Mouse (Mus musculus) embryonic facial prominence, embryonic 12.5 days (tissue): ENCODE results near the gene Dhcr7. TPM values are rescaled to one million over a fixed set of nuclear protein-coding genes. Genes with fewer than 3 reads are reported as not detected.
A peak's percentile ranks its signal among the peaks of the same experiment; 100 is the strongest.

Experiments used
- ATAC-seq: fragments of 200-750 bp; cut with Nextera tagmentation; 2 replicates; pipeline ENCODE4 v1.8.0; 2017; ENCODE audit not compliant: insufficient number of reproducible peaks, insufficient read depth, low FRiP score, low TSS enrichment
- H3K27ac ChIP-seq: fragments of 300-500 bp; sonication (generic); 2 replicates; pipeline ENCODE4 v1.5.1; 2016; ENCODE audit warnings: mild to moderate bottlenecking
- H3K27me3 ChIP-seq: fragments of 300-500 bp; sonication (generic); 2 replicates; pipeline ENCODE4 v1.6.1; 2016; ENCODE audit warnings: mild to moderate bottlenecking, moderate library complexity
- H3K36me3 ChIP-seq: fragments of 300-500 bp; sonication (generic); 2 replicates; pipeline ENCODE4 v1.6.1; 2016; ENCODE audit warnings: mild to moderate bottlenecking
- H3K4me1 ChIP-seq: fragments of 300-500 bp; sonication (generic); 2 replicates; pipeline ENCODE4 v1.6.1; 2016
- H3K4me2 ChIP-seq: fragments of 300-500 bp; sonication (generic); replicated peaks from 2 replicates; pipeline ENCODE4 v1.6.1; 2016; ENCODE audit warnings: mild to moderate bottlenecking, moderate library complexity
- H3K4me3 ChIP-seq: fragments of 300-500 bp; sonication (generic); 2 replicates; pipeline ENCODE4 v1.5.1; 2016; ENCODE audit warnings: mild to moderate bottlenecking
- H3K9ac ChIP-seq: fragments of 300-500 bp; sonication (generic); 2 replicates; pipeline ENCODE4 v1.6.1; 2016; ENCODE audit warnings: mild to moderate bottlenecking, moderate library complexity
- H3K9me3 ChIP-seq: fragments of 300-500 bp; sonication (generic); 2 replicates; pipeline ENCODE4 v1.6.1; 2016; ENCODE audit warnings: mild to moderate bottlenecking, moderate library complexity
- WGBS: fragments of 180-500 bp; shearing (Covaris S2); methylation state at CpG from one replicate; pipeline ENCODE4 v1.1.7; 2016; 5-methylcytosine and 5-hydroxymethylcytosine counted together
- polyA plus RNA-seq: library from polyadenylated mRNA; unstranded; fragments of >200 nt; fragmentation: Nextera tagmentation; extraction: Ambion mirVana; gene quantifications from 2 replicates; pipeline ENCODE4 v1.2.1, GENCODE M21; 2016

Dhcr7 gene
- 43.6 and 45.0 TPM in 2 replicates for polyA plus RNA-seq

DNA sequence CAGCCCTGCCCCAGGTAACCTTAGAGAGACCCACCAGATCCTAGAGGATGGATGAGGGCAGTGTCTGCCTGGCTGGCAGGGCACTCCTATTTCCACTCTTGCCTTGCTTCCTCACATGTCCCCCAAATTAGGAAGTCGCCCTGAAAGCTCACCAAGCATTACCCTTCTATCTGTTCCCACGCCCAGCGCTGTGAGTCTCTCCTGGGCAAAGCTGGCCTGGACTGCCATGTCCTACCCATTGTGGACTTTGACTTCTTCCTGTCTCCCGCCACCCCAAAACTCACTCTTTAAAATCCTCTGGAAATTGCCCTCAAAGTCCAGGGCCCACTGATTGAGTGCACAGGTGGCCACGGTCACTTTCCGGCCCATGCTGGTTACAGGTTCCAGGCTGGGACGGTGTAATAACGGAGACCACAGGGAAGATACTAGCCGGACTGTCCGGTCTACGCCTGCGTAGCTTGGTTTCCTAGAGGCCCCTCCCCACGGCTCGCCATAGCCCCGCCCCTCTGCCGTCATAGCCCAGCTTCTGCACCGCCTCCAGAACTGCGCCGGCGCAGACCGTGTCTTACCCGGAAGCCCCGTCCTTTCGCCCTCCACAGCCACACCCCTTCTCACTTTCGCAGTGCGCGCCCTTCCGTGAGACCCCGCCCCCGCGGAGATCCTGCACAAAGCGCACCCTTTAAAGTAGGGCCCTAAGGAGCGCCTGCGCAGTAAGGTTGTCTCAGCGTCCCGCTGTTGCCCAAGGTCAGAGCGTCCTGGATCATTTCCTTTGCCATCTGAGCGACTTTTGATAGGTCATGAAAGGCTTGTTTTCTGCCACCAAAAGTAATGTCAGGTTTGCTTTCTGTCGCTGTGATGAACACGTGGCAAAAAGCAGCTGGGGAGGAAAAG lies at the start of gene Dhcr7, which contains the start of gene Nadsyn1:
Dhcr7 (plus strand) TSS at position 771 of the 891 bp plus-strand sequence.
Nadsyn1 (minus strand) TSS at position 475 of the 891 bp plus-strand sequence.
- Histone ChIP-seq H3K9ac (peak within 1 kb of the TSS; percentile 81), H3K4me3 (peak within 1 kb of the TSS; percentile 60), H3K36me3 (peaks cover 11% of the 10 kb centered on the region; the same call in 1 of the 2 replicates), H3K27me3 (no peaks in the 10 kb centered on the region), H3K4me2 (peak within 1 kb of the TSS; percentile 66), H3K4me1 (peaks cover 6% of the 10 kb centered on the region), H3K9me3 (no peaks in the 10 kb centered on the region), H3K27ac (peak within 1 kb of the TSS; percentile 31; the same call in 1 of the 2 replicates)
- ATAC-seq = peak; percentile 97
- WGBS = under 1% methylated on average over 40 of the region's 40 CpGs

DNA sequence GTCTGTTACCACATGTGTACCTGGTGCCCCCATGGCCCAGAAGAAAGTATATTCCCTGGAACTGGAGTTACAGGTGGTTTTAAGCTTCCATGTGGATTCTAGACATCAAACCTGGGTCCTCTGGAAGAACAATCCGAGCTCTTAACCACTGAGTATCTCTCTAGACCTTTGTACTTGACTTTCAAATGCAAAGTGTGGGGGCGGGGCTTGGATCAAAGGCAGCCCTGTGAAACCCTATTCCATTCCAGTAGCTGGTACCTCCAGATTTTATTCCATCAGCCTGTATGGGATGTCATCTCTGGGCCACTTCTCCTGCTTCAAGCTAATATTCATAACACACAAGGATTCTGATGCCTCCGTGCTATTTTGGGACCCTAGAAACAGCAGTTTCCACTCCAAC lies 46.8 kb upstream of the Dhcr7 start:
- Histone ChIP-seq H3K9me3 (no peaks in the 10 kb centered on the region), H3K36me3 (no peaks in the 10 kb centered on the region), H3K4me1 (no peaks in the 10 kb centered on the region), H3K9ac (no peak overlapping the region), H3K27ac (no peak overlapping the region), H3K4me2 (no peak overlapping the region), H3K27me3 (no peaks in the 10 kb centered on the region), H3K4me3 (no peak overlapping the region)
- no peak for ATAC-seq
- WGBS = 36% methylated on average over 3 of the region's 3 CpGs

DNA sequence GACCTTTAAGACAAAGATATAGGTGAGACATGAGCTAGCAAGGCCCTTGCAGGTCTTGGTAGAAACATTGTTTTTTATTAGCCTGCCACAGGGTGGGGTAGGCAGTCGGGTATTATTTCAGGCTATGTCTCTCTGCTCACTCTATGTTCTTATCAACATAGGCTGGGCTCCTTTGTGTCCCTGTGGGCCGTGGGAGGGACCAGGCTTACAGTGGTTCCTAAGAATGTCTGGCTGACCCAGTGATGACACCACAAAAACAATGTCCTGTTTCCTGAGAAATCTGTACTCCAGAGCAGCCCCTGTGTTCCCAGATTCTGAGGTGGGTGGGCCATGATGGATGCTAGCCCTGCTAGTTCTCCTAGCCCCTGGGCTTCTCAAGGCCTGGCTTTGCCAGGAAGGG lies 45.6 kb upstream of the Dhcr7 start:
- ATAC-seq = no peak
- Histone ChIP-seq H3K9me3 (no peaks in the 10 kb centered on the region), H3K4me1 (no peaks in the 10 kb centered on the region), H3K27me3 (no peaks in the 10 kb centered on the region), H3K27ac (no peak overlapping the region), H3K4me3 (no peak overlapping the region), H3K9ac (no peak overlapping the region), H3K36me3 (no peaks in the 10 kb centered on the region), H3K4me2 (no peak overlapping the region)
- WGBS = 50% methylated on average over 2 of the region's 2 CpGs

DNA sequence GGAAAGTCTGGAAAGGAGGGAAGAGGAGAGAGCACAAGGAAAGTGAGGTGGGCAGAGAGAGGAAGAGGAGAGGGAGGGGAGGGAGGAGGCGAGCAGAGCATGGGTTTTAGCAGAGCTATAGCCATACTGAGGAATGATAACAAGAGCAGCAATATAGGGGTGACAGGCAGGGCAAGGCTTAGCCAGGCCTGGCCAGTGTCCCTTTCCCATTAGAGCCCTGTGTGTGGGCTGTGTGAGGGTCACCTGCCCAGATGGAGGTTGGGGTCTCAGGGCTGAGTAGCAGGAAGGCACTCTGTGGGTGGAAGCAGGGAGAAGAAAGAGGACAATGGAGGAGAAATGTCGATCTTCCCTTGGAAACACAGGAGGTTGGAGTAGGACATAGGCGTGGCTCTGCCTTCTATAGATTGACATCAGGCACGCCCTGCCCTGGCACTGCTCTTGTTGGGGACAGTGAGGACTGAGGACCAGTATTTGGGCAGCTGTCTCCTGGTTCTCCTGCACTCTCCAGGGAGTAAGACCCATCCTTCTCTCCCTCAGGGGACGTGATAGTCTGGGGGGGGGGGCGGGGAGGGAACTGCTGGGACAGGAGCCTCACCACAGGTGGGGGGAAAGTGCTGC lies 39.5 kb upstream of the Dhcr7 start:
- peak; percentile 50; the same call in 1 of the 2 replicates for ATAC-seq
- Histone ChIP-seq H3K4me1 (peaks cover 27% of the 10 kb centered on the region), H3K9ac (peak overlapping the region; percentile 41), H3K27me3 (no peaks in the 10 kb centered on the region), H3K36me3 (no peaks in the 10 kb centered on the region), H3K4me3 (peak overlapping the region; percentile 36), H3K27ac (peak overlapping the region; percentile 69), H3K4me2 (peak overlapping the region; percentile 63), H3K9me3 (no peaks in the 10 kb centered on the region)
- 17% methylated on average over 6 of the region's 6 CpGs for WGBS

DNA sequence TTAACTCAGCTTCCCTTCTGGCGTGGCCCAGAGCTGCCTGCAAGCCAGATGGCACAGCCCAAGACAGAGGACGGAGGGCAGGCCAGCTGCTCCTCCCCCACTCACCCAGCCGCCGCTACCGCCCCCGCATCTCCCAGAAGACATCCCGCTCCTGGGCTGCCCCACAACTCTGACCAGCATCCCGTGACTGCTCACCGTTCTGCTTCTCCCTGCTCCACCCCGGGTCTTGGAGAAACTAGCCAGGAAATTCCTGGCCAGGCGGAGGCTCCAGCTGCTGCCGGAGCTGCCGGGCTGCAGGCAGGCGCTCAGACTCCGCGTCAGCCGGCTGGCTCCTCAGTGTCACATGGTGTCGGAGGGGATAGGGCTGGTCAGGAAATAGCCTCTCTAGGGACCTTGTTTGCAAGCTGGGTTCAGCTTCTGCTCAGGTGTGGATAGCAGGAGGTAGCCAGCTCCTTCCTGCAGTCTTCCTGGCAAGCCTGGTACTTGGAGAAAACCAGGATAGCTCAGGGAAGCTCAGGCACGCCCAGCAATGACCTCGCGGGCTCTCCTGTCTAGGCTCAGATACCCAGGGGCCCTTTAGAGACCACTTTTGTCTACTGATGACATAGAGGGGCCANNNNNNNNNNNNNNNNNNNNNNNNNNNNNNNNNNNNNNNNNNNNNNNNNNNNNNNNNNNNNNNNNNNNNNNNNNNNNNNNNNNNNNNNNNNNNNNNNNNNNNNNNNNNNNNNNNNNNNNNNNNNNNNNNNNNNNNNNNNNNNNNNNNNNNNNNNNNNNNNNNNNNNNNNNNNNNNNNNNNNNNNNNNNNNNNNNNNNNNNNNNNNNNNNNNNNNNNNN lies 38.7 kb upstream of the Dhcr7 start, which contains the start of gene Mrgpre:
Mrgpre (minus strand) TSS at position 505 of the 834 bp plus-strand sequence.
- Histone ChIP-seq H3K27me3 (no peaks in the 10 kb centered on the region), H3K4me2 (peak within 1 kb of the TSS; percentile 63), H3K4me1 (peaks cover 27% of the 10 kb centered on the region), H3K9ac (peak within 1 kb of the TSS; percentile 41), H3K36me3 (no peaks in the 10 kb centered on the region), H3K4me3 (peak within 1 kb of the TSS; percentile 36), H3K9me3 (no peaks in the 10 kb centered on the region), H3K27ac (peak within 1 kb of the TSS; percentile 69)
- peak; percentile 82 for ATAC-seq
- WGBS = 3% methylated on average over 20 of the region's 21 CpGs

DNA sequence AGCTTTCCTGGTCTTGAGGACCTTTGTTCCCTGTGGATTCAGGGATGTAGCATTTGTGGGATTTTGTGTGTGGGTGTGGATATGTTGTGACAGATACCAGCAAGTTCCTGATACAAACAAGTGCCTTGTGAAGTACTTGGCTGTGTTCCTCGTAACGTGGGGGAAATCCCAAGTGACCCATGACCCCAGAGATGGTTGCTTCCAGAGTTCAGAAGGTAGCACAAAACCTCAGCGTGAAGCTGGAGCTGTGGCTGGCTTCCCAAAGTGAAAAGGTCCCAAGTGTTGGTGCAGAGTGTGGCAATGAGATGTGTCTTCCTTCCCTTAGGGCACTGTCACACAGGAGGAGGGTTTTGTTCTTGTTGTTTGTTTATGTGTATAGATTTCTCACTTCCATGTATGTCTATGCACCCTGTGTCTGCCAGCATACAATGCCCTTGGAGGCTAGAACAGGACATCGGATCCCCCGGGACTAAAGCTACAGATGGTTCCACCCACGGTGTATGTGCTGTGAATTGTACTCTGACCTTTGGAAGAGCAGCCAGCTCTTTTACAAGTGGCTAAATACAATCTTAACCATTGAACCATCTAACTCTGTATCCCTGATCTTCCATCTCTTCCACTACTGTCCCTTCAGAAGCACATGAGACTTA lies 30.5 kb upstream of the Dhcr7 start:
- H3K4me3 ChIP-seq = no peak overlapping the region
- H3K4me2 ChIP-seq = no peak overlapping the region
- H3K27ac ChIP-seq = no peak overlapping the region
- no peaks in the 10 kb centered on the region for H3K27me3 ChIP-seq
- no peak overlapping the region for H3K9ac ChIP-seq
- WGBS = 78% methylated on average over 6 of the region's 6 CpGs
- ATAC-seq = no peak
- H3K9me3 ChIP-seq = no peaks in the 10 kb centered on the region
- H3K4me1 ChIP-seq = no peaks in the 10 kb centered on the region
- peaks cover 25% of the 10 kb centered on the region for H3K36me3 ChIP-seq

DNA sequence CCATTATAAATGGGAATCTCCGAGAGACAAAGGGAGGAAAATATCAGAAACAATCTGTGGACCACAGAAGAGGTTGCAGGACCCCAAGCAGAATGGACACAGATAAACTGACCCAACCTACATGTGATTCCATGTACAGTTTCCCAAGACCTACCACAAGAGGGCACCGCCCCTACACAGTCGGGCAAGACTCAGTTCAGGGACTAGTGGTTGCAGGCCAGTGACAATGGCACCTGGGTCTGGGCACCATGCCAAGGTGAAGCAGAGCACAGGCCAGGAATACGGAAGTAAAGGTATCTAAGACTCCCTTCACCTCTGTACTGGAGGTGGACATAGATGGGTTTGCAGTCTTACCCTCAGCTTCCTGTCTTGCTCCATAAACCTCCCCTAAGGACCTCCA lies 29.8 kb upstream of the Dhcr7 start:
- Histone ChIP-seq H3K27me3 (no peaks in the 10 kb centered on the region), H3K9ac (no peak overlapping the region), H3K27ac (no peak overlapping the region), H3K4me2 (no peak overlapping the region), H3K36me3 (peaks cover 31% of the 10 kb centered on the region), H3K4me3 (no peak overlapping the region), H3K9me3 (no peaks in the 10 kb centered on the region), H3K4me1 (no peaks in the 10 kb centered on the region)
- peak; percentile 35; the same call in 1 of the 2 replicates for ATAC-seq
- 61% methylated on average over 4 of the region's 4 CpGs for WGBS

DNA sequence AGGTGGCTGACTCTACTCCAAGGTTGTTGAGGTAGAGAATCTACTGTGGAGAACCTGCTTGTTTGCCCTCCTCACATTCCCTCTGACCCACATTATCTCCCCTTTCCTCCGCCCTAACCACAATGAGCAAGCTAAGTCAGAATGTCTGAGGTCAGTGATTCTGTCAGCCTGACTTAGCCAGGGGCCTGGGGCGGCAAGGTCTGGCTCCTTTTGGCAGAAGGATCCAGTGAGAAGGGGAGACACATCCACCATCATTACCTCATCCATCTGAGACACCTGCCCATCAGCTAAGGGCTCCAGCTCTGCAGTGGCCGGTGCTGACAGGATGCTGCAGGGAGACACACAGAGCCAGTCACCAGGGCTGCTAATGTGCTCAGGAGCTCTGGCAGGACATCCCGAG lies 24.2 kb upstream of the Dhcr7 start:
- H3K27me3 ChIP-seq = no peaks in the 10 kb centered on the region
- no peak overlapping the region for H3K4me2 ChIP-seq
- H3K9me3 ChIP-seq = no peaks in the 10 kb centered on the region
- H3K27ac ChIP-seq = no peak overlapping the region
- H3K36me3 ChIP-seq = peaks cover 67% of the 10 kb centered on the region
- no peak for ATAC-seq
- 85% methylated on average over 4 of the region's 4 CpGs for WGBS
- no peak overlapping the region for H3K9ac ChIP-seq
- no peak overlapping the region for H3K4me3 ChIP-seq
- no peaks in the 10 kb centered on the region for H3K4me1 ChIP-seq

DNA sequence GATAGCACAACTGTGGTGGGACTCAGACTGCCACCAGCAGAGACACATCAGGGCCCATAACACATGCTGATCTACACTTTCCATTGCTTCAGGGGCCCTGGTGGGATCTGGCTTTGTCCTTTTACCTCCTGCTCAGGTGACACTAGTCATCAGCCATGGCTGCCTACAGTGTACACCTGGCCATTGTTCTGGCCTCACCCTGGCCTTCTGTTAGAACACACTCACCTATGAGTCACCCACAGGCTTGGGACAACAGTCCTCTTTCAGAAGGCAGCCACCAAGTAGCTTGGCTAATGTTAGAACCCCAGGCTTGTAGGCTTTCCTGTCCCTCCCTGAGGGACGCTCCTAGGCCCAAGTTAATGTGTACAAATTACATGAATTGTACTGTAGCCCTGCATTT lies 22.2 kb upstream of the Dhcr7 start:
- peaks cover 73% of the 10 kb centered on the region for H3K36me3 ChIP-seq

DNA sequence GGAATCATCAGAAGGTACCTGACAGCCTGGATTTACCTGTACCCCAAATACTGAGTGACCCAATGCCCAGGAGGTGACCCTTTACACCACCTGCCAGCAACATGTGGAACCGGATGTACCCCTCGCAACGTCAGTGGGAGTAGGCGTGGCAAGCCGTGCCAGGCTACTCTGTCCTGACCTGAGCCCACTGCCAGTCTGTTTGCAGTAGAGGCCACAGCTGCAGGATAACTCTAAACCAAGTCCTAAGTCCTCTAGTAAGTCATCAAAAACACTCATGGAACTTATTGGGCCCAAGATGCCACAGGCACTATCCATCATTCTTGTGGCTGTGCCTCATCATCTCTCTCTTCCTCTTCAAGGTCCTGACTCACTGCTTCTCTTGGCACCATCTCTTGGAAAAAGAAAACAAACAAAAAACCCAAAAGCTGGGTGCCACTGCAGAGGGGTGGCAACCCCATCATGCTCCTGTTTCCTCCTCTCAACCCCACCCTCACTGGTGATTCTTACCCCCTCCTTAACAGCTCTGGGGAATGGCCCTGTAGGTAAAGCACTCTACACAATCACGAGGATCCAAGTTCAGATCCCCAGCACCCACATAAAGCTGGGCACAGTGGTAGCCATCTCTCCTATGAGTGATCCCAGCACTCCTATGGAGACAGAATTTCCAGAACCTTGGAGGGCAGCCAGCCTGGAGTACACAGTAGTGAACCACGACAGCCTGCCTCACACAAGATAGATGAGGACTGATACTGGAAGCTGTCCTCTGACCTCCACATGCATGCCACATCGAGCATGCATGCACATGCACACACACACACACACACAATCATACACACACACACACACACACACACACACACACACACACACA lies 21.5 kb upstream of the Dhcr7 start:
- H3K27ac ChIP-seq = no peak overlapping the region
- no peaks in the 10 kb centered on the region for H3K27me3 ChIP-seq
- no peak overlapping the region for H3K4me3 ChIP-seq
- no peak overlapping the region for H3K9ac ChIP-seq
- no peak overlapping the region for H3K4me2 ChIP-seq
- H3K4me1 ChIP-seq = no peaks in the 10 kb centered on the region
- peaks cover 71% of the 10 kb centered on the region for H3K36me3 ChIP-seq
- ATAC-seq = no peak
- H3K9me3 ChIP-seq = no peaks in the 10 kb centered on the region
- WGBS = 87% methylated on average over 8 of the region's 8 CpGs

More for the DNA sequence above, 22.2 kb upstream of the Dhcr7 start:
- H3K4me1 ChIP-seq = no peaks in the 10 kb centered on the region
- WGBS = 80% methylated on average over 1 of the region's 1 CpGs
- no peak overlapping the region for H3K9ac ChIP-seq
- H3K27ac ChIP-seq = no peak overlapping the region
- H3K4me2 ChIP-seq = no peak overlapping the region
- no peaks in the 10 kb centered on the region for H3K27me3 ChIP-seq
- H3K9me3 ChIP-seq = no peaks in the 10 kb centered on the region
- H3K4me3 ChIP-seq = no peak overlapping the region
- no peak for ATAC-seq
